Mouse (Mus musculus): ENCODE results near the gene F2r. TPM values are rescaled to one million over a fixed set of nuclear protein-coding genes. Genes with fewer than 3 reads are reported as not detected.

F2r gene
- polyA plus RNA-seq, 1 experiment from 2014 or later = 80.0 TPM

GRCm38 (mm10) chr13:95643740-95644139 is 25.5 kb upstream of the F2r start:
- no peak overlapping the region for H3K4me3 ChIP-seq
- no peak overlapping the region for H3K9ac ChIP-seq
- no peaks in the 10 kb centered on the region for H3K27me3 ChIP-seq
- no peaks in the 10 kb centered on the region for H3K9me3 ChIP-seq
- peaks cover 9% of the 10 kb centered on the region for H3K4me1 ChIP-seq (replicated peaks)
- no peak for ATAC-seq (ENCODE audit: low FRiP score)
- H3K4me2 ChIP-seq = no peak overlapping the region
- no peak overlapping the region for H3K27ac ChIP-seq
- H3K36me3 ChIP-seq = peaks cover 6% of the 10 kb centered on the region; the same call in 1 of the 2 replicates
- WGBS = 75% methylated on average over 7 of the region's 7 CpGs

- no peak overlapping the region for H3K9ac ChIP-seq
- H3K4me3 ChIP-seq = no peak overlapping the region
- H3K4me2 ChIP-seq = no peak overlapping the region
- no peak for ATAC-seq (ENCODE audit: low FRiP score)
- no peak overlapping the region for H3K27ac ChIP-seq
- H3K27me3 ChIP-seq = no peaks in the 10 kb centered on the region
- peaks cover 6% of the 10 kb centered on the region; the same call in 1 of the 2 replicates for H3K36me3 ChIP-seq
- WGBS = 93% methylated on average over 17 of the region's 17 CpGs
- no peaks in the 10 kb centered on the region for H3K9me3 ChIP-seq
- H3K4me1 ChIP-seq (replicated peaks) = peaks cover 19% of the 10 kb centered on the region
These were observed 23.0 kb upstream of the F2r start for GRCm38 (mm10) chr13:95641061-95641986.

- Histone ChIP-seq H3K4me2 (no peak overlapping the region), H3K4me1 (replicated peaks) (peaks cover 19% of the 10 kb centered on the region), H3K4me3 (no peak overlapping the region), H3K9ac (no peak overlapping the region), H3K9me3 (no peaks in the 10 kb centered on the region), H3K27ac (no peak overlapping the region), H3K36me3 (0 out of 2 replicates have a peak, but pooled peaks cover 1% of the 10 kb centered on the region), H3K27me3 (no peaks in the 10 kb centered on the region)
- WGBS = 83% methylated on average over 1 of the region's 1 CpGs
- ATAC-seq (ENCODE audit: low FRiP score) = no peak
These were observed 22.1 kb upstream of the F2r start for GRCm38 (mm10) chr13:95640408-95640807.

GRCm38 (mm10) chr13:95639336-95640116 is 21.2 kb upstream of the F2r start:
- Histone ChIP-seq H3K4me2 (no peak overlapping the region), H3K9me3 (no peaks in the 10 kb centered on the region), H3K27ac (peak overlapping the region; percentile 78), H3K4me3 (no peak overlapping the region), H3K36me3 (no peaks in the 10 kb centered on the region), H3K27me3 (no peaks in the 10 kb centered on the region), H3K9ac (peak overlapping the region; percentile 40; the same call in 1 of the 2 replicates), H3K4me1 (replicated peaks) (peaks cover 19% of the 10 kb centered on the region)
- WGBS = 72% methylated on average over 15 of the region's 15 CpGs
- peak; percentile 81; the same call in 1 of the 2 replicates for ATAC-seq (ENCODE audit: low FRiP score)

GRCm38 (mm10) chr13:95638894-95639293 is 20.6 kb upstream of the F2r start:
- Histone ChIP-seq H3K9ac (peak overlapping the region; percentile 40; the same call in 1 of the 2 replicates), H3K4me3 (no peak overlapping the region), H3K36me3 (no peaks in the 10 kb centered on the region), H3K9me3 (no peaks in the 10 kb centered on the region), H3K4me1 (replicated peaks) (peaks cover 19% of the 10 kb centered on the region), H3K27me3 (no peaks in the 10 kb centered on the region), H3K27ac (peak overlapping the region; percentile 78), H3K4me2 (no peak overlapping the region)
- 44% methylated on average over 5 of the region's 5 CpGs for WGBS
- ATAC-seq (ENCODE audit: low FRiP score) = no peak; the same call in 1 of the 2 replicates

GRCm38 (mm10) chr13:95637737-95638136 is 19.4 kb upstream of the F2r start:
- H3K9ac ChIP-seq = no peak overlapping the region
- ATAC-seq (ENCODE audit: low FRiP score) = no peak
- H3K27ac ChIP-seq = peak overlapping the region; percentile 12; the same call in 1 of the 2 replicates
- WGBS = 83% methylated on average over 10 of the region's 10 CpGs
- no peak overlapping the region for H3K4me3 ChIP-seq
- no peak overlapping the region for H3K4me2 ChIP-seq
- H3K4me1 ChIP-seq (replicated peaks) = peaks cover 19% of the 10 kb centered on the region
- H3K9me3 ChIP-seq = no peaks in the 10 kb centered on the region
- no peaks in the 10 kb centered on the region for H3K36me3 ChIP-seq
- H3K27me3 ChIP-seq = no peaks in the 10 kb centered on the region

- Histone ChIP-seq H3K4me3 (no peak overlapping the region), H3K9ac (no peak overlapping the region), H3K4me2 (no peak overlapping the region), H3K27ac (no peak overlapping the region), H3K27me3 (no peaks in the 10 kb centered on the region), H3K4me1 (replicated peaks) (peaks cover 19% of the 10 kb centered on the region), H3K9me3 (no peaks in the 10 kb centered on the region), H3K36me3 (no peaks in the 10 kb centered on the region; the same call in 1 of the 2 replicates)
- 94% methylated on average over 12 of the region's 12 CpGs for WGBS
- ATAC-seq (ENCODE audit: low FRiP score) = no peak
These were observed 17.0 kb upstream of the F2r start for GRCm38 (mm10) chr13:95635301-95635700.

GRCm38 (mm10) chr13:95634451-95634850 is 16.2 kb upstream of the F2r start:
- Histone ChIP-seq H3K36me3 (peaks cover 3% of the 10 kb centered on the region; the same call in 1 of the 2 replicates), H3K4me1 (replicated peaks) (peaks cover 17% of the 10 kb centered on the region), H3K9ac (no peak overlapping the region), H3K27ac (no peak overlapping the region), H3K4me2 (no peak overlapping the region), H3K4me3 (no peak overlapping the region), H3K9me3 (no peaks in the 10 kb centered on the region), H3K27me3 (no peaks in the 10 kb centered on the region)
- 60% methylated on average over 2 of the region's 2 CpGs for WGBS
- ATAC-seq (ENCODE audit: low FRiP score) = no peak

GRCm38 (mm10) chr13:95633384-95633783 is 15.1 kb upstream of the F2r start:
- Histone ChIP-seq H3K9me3 (no peaks in the 10 kb centered on the region), H3K4me1 (replicated peaks) (peaks cover 7% of the 10 kb centered on the region), H3K4me3 (no peak overlapping the region), H3K27ac (no peak overlapping the region), H3K9ac (no peak overlapping the region), H3K4me2 (no peak overlapping the region), H3K36me3 (peaks cover 3% of the 10 kb centered on the region; the same call in 1 of the 2 replicates), H3K27me3 (no peaks in the 10 kb centered on the region)
- no peak for ATAC-seq (ENCODE audit: low FRiP score)
- 87% methylated on average over 2 of the region's 2 CpGs for whole genome bisulfite sequencing

GRCm38 (mm10) chr13:95632144-95632543 is 13.9 kb upstream of the F2r start:
- H3K4me3 ChIP-seq = no peak overlapping the region
- H3K4me2 ChIP-seq = no peak overlapping the region
- no peaks in the 10 kb centered on the region for H3K4me1 ChIP-seq (replicated peaks)
- no peaks in the 10 kb centered on the region for H3K27me3 ChIP-seq
- peaks cover 3% of the 10 kb centered on the region; the same call in 1 of the 2 replicates for H3K36me3 ChIP-seq
- no peak overlapping the region for H3K9ac ChIP-seq
- 92% methylated on average over 6 of the region's 6 CpGs for WGBS
- no peak overlapping the region for H3K27ac ChIP-seq
- ATAC-seq (ENCODE audit: low FRiP score) = no peak
- no peaks in the 10 kb centered on the region for H3K9me3 ChIP-seq

GRCm38 (mm10) chr13:95630747-95631146 is 12.5 kb upstream of the F2r start:
- Histone ChIP-seq H3K4me1 (replicated peaks) (no peaks in the 10 kb centered on the region), H3K9ac (no peak overlapping the region), H3K36me3 (peaks cover 3% of the 10 kb centered on the region; the same call in 1 of the 2 replicates), H3K4me3 (no peak overlapping the region), H3K4me2 (no peak overlapping the region), H3K27me3 (no peaks in the 10 kb centered on the region), H3K9me3 (no peaks in the 10 kb centered on the region), H3K27ac (no peak overlapping the region)
- no peak for ATAC-seq (ENCODE audit: low FRiP score)
- 92% methylated on average over 2 of the region's 2 CpGs for WGBS

- no peaks in the 10 kb centered on the region for H3K4me1 ChIP-seq (replicated peaks)
- no peak for ATAC-seq (ENCODE audit: low FRiP score)
- no peaks in the 10 kb centered on the region for H3K27me3 ChIP-seq
- no peak overlapping the region for H3K9ac ChIP-seq
- H3K27ac ChIP-seq = no peak overlapping the region
- H3K4me2 ChIP-seq = no peak overlapping the region
- H3K4me3 ChIP-seq = no peak overlapping the region
- peaks cover 3% of the 10 kb centered on the region; the same call in 1 of the 2 replicates for H3K36me3 ChIP-seq
- no peaks in the 10 kb centered on the region for H3K9me3 ChIP-seq
- WGBS = 93% methylated on average over 10 of the region's 10 CpGs
These were observed 11.5 kb upstream of the F2r start for GRCm38 (mm10) chr13:95629751-95630150.

Measured in hindbrain, embryonic 13.5 days (tissue).